Mouse (Mus musculus): Measurements from ENCODE around the gene Xpo1. TPM values are rescaled to one million over a fixed set of nuclear protein-coding genes. Genes with fewer than 3 reads are reported as not detected.

Xpo1 gene
- total and polyA plus RNA-seq, 3 experiments, result 4.1 to 36.2 (median 31.8) TPM

DNA sequence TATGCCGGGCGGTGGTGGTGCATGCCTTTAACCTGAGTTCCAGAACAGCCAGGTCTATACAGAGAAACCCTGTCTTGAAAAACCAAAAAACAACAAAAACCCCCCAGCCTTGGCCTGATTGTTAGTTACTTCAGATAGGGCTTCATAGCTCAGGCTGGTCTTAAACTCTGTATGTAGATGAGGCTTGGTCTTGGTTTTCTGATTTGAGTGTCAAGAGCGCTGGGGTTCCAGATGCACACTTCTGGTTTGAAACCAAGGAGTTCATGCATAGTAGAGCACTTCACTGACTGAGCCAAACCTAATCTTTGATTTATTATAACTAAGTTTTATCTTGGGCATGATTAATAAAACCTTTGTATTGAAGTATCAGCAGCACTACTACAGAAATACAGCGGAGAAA, 3.2 kb downstream of the Xpo1 start:
- peaks cover 3% of the 10 kb centered on the region for H3K79me2 ChIP-seq (replicated peaks; ENCODE audit: control insufficient read depth, insufficient read depth, low read length)
- no peaks in the 10 kb centered on the region for H3K27me3 ChIP-seq (ENCODE audit: control insufficient read depth, insufficient read depth, low read length)
- intact Hi-C loops (cut with DNase I), result loop anchor here (5.0 kb wide), 4 partner anchors 107 to 627 kb away; partner anchors contain the start of gene Fam161a
- no peak overlapping the region for H3K9ac ChIP-seq (ENCODE audit: low read depth, low read length)
- H3K36me3 ChIP-seq (ENCODE audit: control insufficient read depth, insufficient read depth, low read length), result no peaks in the 10 kb centered on the region
- H3K4me3 ChIP-seq, result no peak overlapping the region
- WGBS, result 77% methylated on average over 4 of the region's 4 CpGs
- TF ChIP-seq EP300 (IDR thresholded peaks at IDR 0.05; ENCODE audit: insufficient read depth, low read depth, low read length) (no peak), CTCF (IDR thresholded peaks at IDR 0.05) (no peak), POLR2A (IDR thresholded peaks at IDR 0.05; ENCODE audit: insufficient read depth, low read depth, low read length) (no peak)
- H3K27ac ChIP-seq, result no peak overlapping the region
- DNase-seq, result no peak
- peaks cover 4% of the 10 kb centered on the region for H3K4me1 ChIP-seq (ENCODE audit: control insufficient read depth, insufficient read depth, low read length)

DNA sequence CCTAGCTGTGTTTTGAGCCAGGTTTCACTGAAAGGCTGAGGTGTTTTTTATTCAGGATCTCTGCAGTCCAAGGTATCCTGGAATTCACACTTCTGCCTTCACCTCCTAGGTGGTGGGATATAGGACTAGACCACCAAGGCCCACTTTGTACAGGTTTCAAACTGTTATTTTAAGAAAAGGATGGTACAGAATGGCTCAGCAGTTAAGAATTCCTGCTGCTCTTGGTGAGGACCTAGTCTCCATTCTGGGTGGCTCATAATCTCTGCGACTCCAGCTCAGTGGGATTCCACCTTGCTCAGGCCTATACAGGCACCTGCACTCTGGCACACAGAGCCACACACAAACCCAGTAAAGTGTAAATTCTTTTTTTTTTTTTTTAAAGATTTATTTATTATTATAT, 3.6 kb downstream of the Xpo1 start:
- peaks cover 2% of the 10 kb centered on the region; the same call in 1 of the 2 replicates for H3K36me3 ChIP-seq (ENCODE audit: control insufficient read depth, insufficient read depth, low read length)
- TF ChIP-seq POLR2A (IDR thresholded peaks at IDR 0.05; ENCODE audit: insufficient read depth, low read depth, low read length), result no peak
- no peak for TF ChIP-seq EP300 (IDR thresholded peaks at IDR 0.05; ENCODE audit: insufficient read depth, low read depth, low read length)
- no peak for TF ChIP-seq CTCF (IDR thresholded peaks at IDR 0.05)
- peaks cover 3% of the 10 kb centered on the region for H3K79me2 ChIP-seq (replicated peaks; ENCODE audit: control insufficient read depth, insufficient read depth, low read length)
- no peak overlapping the region for H3K9ac ChIP-seq (ENCODE audit: low read depth, low read length)
- intact Hi-C loops (cut with DNase I), result loop anchor here (5.0 kb wide), 4 partner anchors 107 to 627 kb away; partner anchors contain the start of gene Fam161a
- H3K27ac ChIP-seq, result no peak overlapping the region
- H3K4me3 ChIP-seq, result no peak overlapping the region
- peaks cover 4% of the 10 kb centered on the region for H3K4me1 ChIP-seq (ENCODE audit: control insufficient read depth, insufficient read depth, low read length)
- H3K27me3 ChIP-seq (ENCODE audit: control insufficient read depth, insufficient read depth, low read length), result no peaks in the 10 kb centered on the region
- 73% methylated on average over 1 of the region's 1 CpGs for WGBS
- DNase-seq, result no peak

GRCm38 (mm10) chr11:23260186-23260585, 4.3 kb downstream of the Xpo1 start:
- TF ChIP-seq CTCF (IDR thresholded peaks at IDR 0.05) (no peak), EP300 (IDR thresholded peaks at IDR 0.05; ENCODE audit: insufficient read depth, low read depth, low read length) (no peak), POLR2A (IDR thresholded peaks at IDR 0.05; ENCODE audit: insufficient read depth, low read depth, low read length) (no peak)
- 65% methylated on average over 1 of the region's 1 CpGs for WGBS
- no peak overlapping the region for H3K27ac ChIP-seq
- no peak for DNase-seq
- H3K9ac ChIP-seq (ENCODE audit: low read depth, low read length), result no peak overlapping the region
- H3K27me3 ChIP-seq (ENCODE audit: control insufficient read depth, insufficient read depth, low read length), result no peaks in the 10 kb centered on the region
- intact Hi-C loops (cut with DNase I), result no loop called here
- no peak overlapping the region for H3K4me3 ChIP-seq
- peaks cover 4% of the 10 kb centered on the region; the same call in 1 of the 2 replicates for H3K36me3 ChIP-seq (ENCODE audit: control insufficient read depth, insufficient read depth, low read length)
- peaks cover 4% of the 10 kb centered on the region for H3K79me2 ChIP-seq (replicated peaks; ENCODE audit: control insufficient read depth, insufficient read depth, low read length)
- peaks cover 5% of the 10 kb centered on the region for H3K4me1 ChIP-seq (ENCODE audit: control insufficient read depth, insufficient read depth, low read length)

GRCm38 (mm10) chr11:23261490-23261889, 5.6 kb downstream of the Xpo1 start:
- H3K9ac ChIP-seq (ENCODE audit: low read depth, low read length), result no peak overlapping the region
- WGBS, result 55% methylated on average over 3 of the region's 3 CpGs
- no peaks in the 10 kb centered on the region for H3K27me3 ChIP-seq (ENCODE audit: control insufficient read depth, insufficient read depth, low read length)
- H3K79me2 ChIP-seq (replicated peaks; ENCODE audit: control insufficient read depth, insufficient read depth, low read length), result peaks cover 4% of the 10 kb centered on the region
- no peak overlapping the region for H3K4me3 ChIP-seq
- DNase-seq, result no peak
- intact Hi-C loops (cut with DNase I), result no loop called here
- peaks cover 6% of the 10 kb centered on the region for H3K36me3 ChIP-seq (ENCODE audit: control insufficient read depth, insufficient read depth, low read length)
- no peak for TF ChIP-seq EP300 (IDR thresholded peaks at IDR 0.05; ENCODE audit: insufficient read depth, low read depth, low read length)
- TF ChIP-seq CTCF (IDR thresholded peaks at IDR 0.05), result peak; percentile 52
- no peak for TF ChIP-seq POLR2A (IDR thresholded peaks at IDR 0.05; ENCODE audit: insufficient read depth, low read depth, low read length)
- H3K27ac ChIP-seq, result no peak overlapping the region
- H3K4me1 ChIP-seq (ENCODE audit: control insufficient read depth, insufficient read depth, low read length), result peaks cover 5% of the 10 kb centered on the region

- Histone ChIP-seq H3K79me2 (replicated peaks; ENCODE audit: control insufficient read depth, insufficient read depth, low read length) (peaks cover 4% of the 10 kb centered on the region), H3K4me3 (no peak overlapping the region), H3K9ac (ENCODE audit: low read depth, low read length) (no peak overlapping the region), H3K4me1 (ENCODE audit: control insufficient read depth, insufficient read depth, low read length) (peaks cover 1% of the 10 kb centered on the region; the same call in 1 of the 2 replicates), H3K27ac (no peak overlapping the region), H3K27me3 (ENCODE audit: control insufficient read depth, insufficient read depth, low read length) (no peaks in the 10 kb centered on the region), H3K36me3 (ENCODE audit: control insufficient read depth, insufficient read depth, low read length) (peaks cover 10% of the 10 kb centered on the region)
- intact Hi-C loops (cut with DNase I), result no loop called here
- TF ChIP-seq EP300 (IDR thresholded peaks at IDR 0.05; ENCODE audit: insufficient read depth, low read depth, low read length), result no peak
- no peak for TF ChIP-seq POLR2A (IDR thresholded peaks at IDR 0.05; ENCODE audit: insufficient read depth, low read depth, low read length)
- no peak for TF ChIP-seq CTCF (IDR thresholded peaks at IDR 0.05)
- DNase-seq, result no peak
Observed at GRCm38 (mm10) chr11:23264949-23265348, 9.1 kb downstream of the Xpo1 start.

- Histone ChIP-seq H3K79me2 (replicated peaks; ENCODE audit: control insufficient read depth, insufficient read depth, low read length) (no peaks in the 10 kb centered on the region), H3K36me3 (ENCODE audit: control insufficient read depth, insufficient read depth, low read length) (peaks cover 5% of the 10 kb centered on the region), H3K4me1 (ENCODE audit: control insufficient read depth, insufficient read depth, low read length) (no peaks in the 10 kb centered on the region), H3K27me3 (ENCODE audit: control insufficient read depth, insufficient read depth, low read length) (no peaks in the 10 kb centered on the region), H3K27ac (no peak overlapping the region), H3K4me3 (no peak overlapping the region), H3K9ac (ENCODE audit: low read depth, low read length) (no peak overlapping the region)
- 70% methylated on average over 4 of the region's 4 CpGs for WGBS
- intact Hi-C loops (cut with DNase I), result loop anchor here (1.0 to 5.0 kb wide), 4 partner anchors 123 to 640 kb away; partner anchors contain the start of gene Fam161a
- TF ChIP-seq EP300 (IDR thresholded peaks at IDR 0.05; ENCODE audit: insufficient read depth, low read depth, low read length), result no peak
- no peak for TF ChIP-seq POLR2A (IDR thresholded peaks at IDR 0.05; ENCODE audit: insufficient read depth, low read depth, low read length)
- TF ChIP-seq CTCF (IDR thresholded peaks at IDR 0.05), result peak; percentile 79
- peak in 1 of 2 experiments; percentile 12 for DNase-seq
Observed at GRCm38 (mm10) chr11:23271770-23272724, 16.2 kb downstream of the Xpo1 start.

Measured in heart, adult 2 months (tissue).